Mouse (Mus musculus): ENCODE data around the gene Iqsec2.
"Not testable (repeated sequence)": the region's sequence is repeated elsewhere in the genome, so short reads cannot be mapped to it uniquely, and the experiment has no call there.

Iqsec2 gene

GRCm38 (mm10) chrX:152178843-152179545, 34.9 kb downstream of the Iqsec2 start:
- DNase-seq (ENCODE audit: low read depth in 1 of 2, low spot score in 2 of 2): no peak

GRCm38 (mm10) chrX:152179670-152180656, 35.9 kb downstream of the Iqsec2 start:
- DNase-seq (ENCODE audit: low read depth in 1 of 2, low spot score in 2 of 2): no peak

- DNase-seq (ENCODE audit: low read depth in 1 of 2, low spot score in 2 of 2): no peak
These were observed 43.1 kb downstream of the Iqsec2 start for GRCm38 (mm10) chrX:152187151-152187550.

GRCm38 (mm10) chrX:152191266-152191665, 47.2 kb downstream of the Iqsec2 start:
- no peak for DNase-seq (ENCODE audit: low read depth in 1 of 2, low spot score in 2 of 2)

- DNase-seq (ENCODE audit: low read depth in 1 of 2, low spot score in 2 of 2): no peak
These were observed 54.0 kb downstream of the Iqsec2 start for GRCm38 (mm10) chrX:152197814-152198648.

GRCm38 (mm10) chrX:152201737-152202421, 57.8 kb downstream of the Iqsec2 start:
- no peak for DNase-seq (ENCODE audit: low read depth in 1 of 2, low spot score in 2 of 2)

- DNase-seq (ENCODE audit: low read depth in 1 of 2, low spot score in 2 of 2): no peak
These were observed 58.5 kb downstream of the Iqsec2 start for GRCm38 (mm10) chrX:152202422-152203103.

GRCm38 (mm10) chrX:152203247-152203646, 59.2 kb downstream of the Iqsec2 start:
- DNase-seq (ENCODE audit: low read depth in 1 of 2, low spot score in 2 of 2): no peak

- DNase-seq (ENCODE audit: low read depth in 1 of 2, low spot score in 2 of 2): no peak
These were observed 61.4 kb downstream of the Iqsec2 start for GRCm38 (mm10) chrX:152205486-152205885.

GRCm38 (mm10) chrX:152214703-152215102, 70.6 kb downstream of the Iqsec2 start:
- DNase-seq (ENCODE audit: low read depth in 1 of 2, low spot score in 2 of 2): no peak

GRCm38 (mm10) chrX:152218529-152218928, 74.5 kb downstream of the Iqsec2 start:
- DNase-seq (ENCODE audit: low read depth in 1 of 2, low spot score in 2 of 2): peak; percentile 1 to 14

GRCm38 (mm10) chrX:152221721-152222120, 77.7 kb downstream of the Iqsec2 start:
- DNase-seq (ENCODE audit: low read depth in 1 of 2, low spot score in 2 of 2): no peak

- no peak for DNase-seq (ENCODE audit: low read depth in 1 of 2, low spot score in 2 of 2)
These were observed 78.2 kb downstream of the Iqsec2 start for GRCm38 (mm10) chrX:152222226-152222625.

GRCm38 (mm10) chrX:152223313-152223712, 79.2 kb downstream of the Iqsec2 start:
- no peak for DNase-seq (ENCODE audit: low read depth in 1 of 2, low spot score in 2 of 2)

- DNase-seq (ENCODE audit: low read depth in 1 of 2, low spot score in 2 of 2): no peak
These were observed 80.2 kb downstream of the Iqsec2 start for GRCm38 (mm10) chrX:152224280-152224679.

GRCm38 (mm10) chrX:152232781-152233763, 89.0 kb downstream of the Iqsec2 start, which contains the start of gene Kdm5c:
Gene Kdm5c (plus strand): TSS chrX:152233020.
- peak; percentile 75 to 90 for DNase-seq (ENCODE audit: low read depth in 1 of 2, low spot score in 2 of 2)

- DNase-seq (ENCODE audit: low read depth in 1 of 2, low spot score in 2 of 2): no peak
These were observed 90.1 kb downstream of the Iqsec2 start for GRCm38 (mm10) chrX:152234125-152234524.

GRCm38 (mm10) chrX:152235758-152236157, 91.7 kb downstream of the Iqsec2 start:
- no peak for DNase-seq (ENCODE audit: low read depth in 1 of 2, low spot score in 2 of 2)

GRCm38 (mm10) chrX:152243140-152243539, 99.1 kb downstream of the Iqsec2 start:
- DNase-seq (ENCODE audit: low read depth in 1 of 2, low spot score in 2 of 2): not testable (repeated sequence)
